Mouse (Mus musculus): Measurements from ENCODE around the gene Bricd5.

DNA sequence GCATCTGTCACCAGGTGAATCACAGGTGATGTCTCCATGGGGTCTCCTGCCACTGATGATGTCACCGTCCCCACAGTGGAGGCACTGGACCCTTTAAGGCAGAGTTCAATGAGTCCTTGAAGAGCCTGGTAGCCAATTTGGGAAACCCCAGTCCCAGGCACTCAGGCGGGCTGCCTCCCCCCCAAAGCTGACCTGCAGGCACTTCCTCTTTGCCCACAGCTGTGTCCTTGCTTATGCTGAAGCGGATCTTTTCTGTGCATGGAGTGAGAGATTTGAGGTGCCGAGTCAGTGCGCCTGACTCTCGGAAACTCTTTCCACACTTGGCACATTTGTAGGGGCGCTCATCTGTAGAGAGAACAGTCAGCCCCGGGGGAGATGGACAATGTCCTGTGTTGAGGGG is 27.1 kb upstream of the Bricd5 start:
- TF ChIP-seq CTCF (IDR thresholded peaks at IDR 0.05; ENCODE audit: extremely low read depth, insufficient read length, insufficient replicate concordance, low read depth, low read length) = no peak
- TF ChIP-seq POLR2A (IDR thresholded peaks at IDR 0.05; ENCODE audit: low read depth, low read length) = no peak

Data from small intestine, adult 2 months (tissue).